Mouse (Mus musculus): ENCODE data around the gene Mgat4b. TPM values are rescaled to one million over a fixed set of nuclear protein-coding genes. Genes with fewer than 3 reads are reported as not detected.

Gene Mgat4b
- polyA plus RNA-seq, 1 experiment from 2014 or later: 17.1 TPM

- ATAC-seq (ENCODE audit: low FRiP score, low read depth): no peak
- Histone ChIP-seq H3K4me2 (replicated peaks) (no peak overlapping the region), H3K4me3 (no peak overlapping the region), H3K4me1 (peaks cover 8% of the 10 kb centered on the region), H3K36me3 (peaks cover 77% of the 10 kb centered on the region), H3K9me3 (no peaks in the 10 kb centered on the region), H3K9ac (no peak overlapping the region), H3K27me3 (no peaks in the 10 kb centered on the region), H3K27ac (no peak overlapping the region)
- 91% methylated on average over 3 of the region's 3 CpGs for WGBS
Observed at GRCm38 (mm10) chr11:50205434-50205833, 5.3 kb upstream of the Mgat4b start.

- 88% methylated on average over 2 of the region's 2 CpGs for WGBS
- peaks cover 10% of the 10 kb centered on the region for H3K4me1 ChIP-seq
- H3K27me3 ChIP-seq: no peaks in the 10 kb centered on the region
- H3K9me3 ChIP-seq: no peaks in the 10 kb centered on the region
- H3K27ac ChIP-seq: no peak overlapping the region
- no peak overlapping the region for H3K4me2 ChIP-seq (replicated peaks)
- no peak overlapping the region for H3K9ac ChIP-seq
- peaks cover 71% of the 10 kb centered on the region for H3K36me3 ChIP-seq
- H3K4me3 ChIP-seq: no peak overlapping the region
- no peak for ATAC-seq (ENCODE audit: low FRiP score, low read depth)
Observed at GRCm38 (mm10) chr11:50206037-50206436, 4.7 kb upstream of the Mgat4b start.

DNA sequence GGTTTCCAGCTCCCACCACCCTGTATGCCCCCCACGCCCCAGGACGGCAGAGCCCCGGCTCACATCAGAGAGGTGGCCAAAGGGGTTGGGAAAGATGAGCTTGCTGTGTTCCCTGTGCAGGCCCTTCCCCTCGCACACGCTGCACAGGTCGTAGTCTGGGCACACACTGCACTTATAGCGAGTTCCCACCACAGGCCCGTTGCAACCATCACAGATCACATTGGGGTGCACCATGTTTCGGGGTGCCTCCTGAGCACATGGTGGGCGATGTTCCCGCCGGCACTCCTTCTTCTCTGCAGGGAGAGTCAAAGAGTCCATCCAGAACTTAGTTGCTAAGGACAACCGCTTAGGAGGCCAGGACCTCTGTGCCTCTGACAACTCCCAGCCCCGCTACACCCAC is 3.3 kb upstream of the Mgat4b start:
- Histone ChIP-seq H3K27me3 (no peaks in the 10 kb centered on the region), H3K9ac (no peak overlapping the region), H3K27ac (no peak overlapping the region), H3K36me3 (peaks cover 58% of the 10 kb centered on the region), H3K4me3 (no peak overlapping the region), H3K4me1 (peaks cover 12% of the 10 kb centered on the region), H3K9me3 (no peaks in the 10 kb centered on the region), H3K4me2 (replicated peaks) (no peak overlapping the region)
- ATAC-seq (ENCODE audit: low FRiP score, low read depth): no peak
- WGBS: 96% methylated on average over 14 of the region's 14 CpGs

- H3K36me3 ChIP-seq: peaks cover 51% of the 10 kb centered on the region
- peaks cover 12% of the 10 kb centered on the region for H3K4me1 ChIP-seq
- no peak overlapping the region for H3K4me3 ChIP-seq
- H3K4me2 ChIP-seq (replicated peaks): 0 out of 2 replicates have a peak overlapping the region, but pooled peaks have one; percentile 7
- H3K9me3 ChIP-seq: no peaks in the 10 kb centered on the region
- ATAC-seq (ENCODE audit: low FRiP score, low read depth): no peak
- no peak overlapping the region for H3K9ac ChIP-seq
- no peak overlapping the region for H3K27ac ChIP-seq
- 91% methylated on average over 5 of the region's 5 CpGs for WGBS
- H3K27me3 ChIP-seq: no peaks in the 10 kb centered on the region
Observed at GRCm38 (mm10) chr11:50208039-50208438, 2.7 kb upstream of the Mgat4b start.

GRCm38 (mm10) chr11:50210101-50210504 is 587 bp upstream of the Mgat4b start:
- H3K9me3 ChIP-seq: no peaks in the 10 kb centered on the region
- under 1% methylated on average over 24 of the region's 24 CpGs for WGBS

GRCm38 (mm10) chr11:50211322-50212059 is 801 bp downstream of the Mgat4b start:
- H3K9ac ChIP-seq: peak overlapping the region; percentile 97
- no peak for ATAC-seq (ENCODE audit: low FRiP score, low read depth)
- peaks cover 18% of the 10 kb centered on the region for H3K36me3 ChIP-seq
- peaks cover 26% of the 10 kb centered on the region for H3K4me1 ChIP-seq
- peak overlapping the region; percentile 86 for H3K4me3 ChIP-seq
- H3K27ac ChIP-seq: no peak overlapping the region
- WGBS: 94% methylated on average over 3 of the region's 3 CpGs
- H3K9me3 ChIP-seq: no peaks in the 10 kb centered on the region
- H3K4me2 ChIP-seq (replicated peaks): peak overlapping the region; percentile 71
- no peaks in the 10 kb centered on the region for H3K27me3 ChIP-seq

More at GRCm38 (mm10) chr11:50210101-50210504, 587 bp upstream of the Mgat4b start:
- H3K27ac ChIP-seq: peak overlapping the region; percentile 96
- peak overlapping the region; percentile 97 for H3K9ac ChIP-seq
- peak; percentile 91 for ATAC-seq (ENCODE audit: low FRiP score, low read depth)
- H3K36me3 ChIP-seq: peaks cover 31% of the 10 kb centered on the region
- no peaks in the 10 kb centered on the region for H3K27me3 ChIP-seq
- peaks cover 12% of the 10 kb centered on the region for H3K4me1 ChIP-seq
- H3K4me3 ChIP-seq: peak overlapping the region; percentile 86
- peak overlapping the region; percentile 71 for H3K4me2 ChIP-seq (replicated peaks)

- 68% methylated on average over 3 of the region's 3 CpGs for WGBS
- H3K36me3 ChIP-seq: peaks cover 10% of the 10 kb centered on the region
- H3K27ac ChIP-seq: no peak overlapping the region
- no peak overlapping the region for H3K4me2 ChIP-seq (replicated peaks)
- H3K27me3 ChIP-seq: no peaks in the 10 kb centered on the region
- no peak overlapping the region for H3K9ac ChIP-seq
- no peak overlapping the region for H3K4me3 ChIP-seq
- H3K9me3 ChIP-seq: no peaks in the 10 kb centered on the region
- ATAC-seq (ENCODE audit: low FRiP score, low read depth): no peak
- peaks cover 31% of the 10 kb centered on the region for H3K4me1 ChIP-seq
Observed at GRCm38 (mm10) chr11:50212060-50212739, 1.5 kb downstream of the Mgat4b start.

- no peak overlapping the region for H3K4me2 ChIP-seq (replicated peaks)
- 63% methylated on average over 11 of the region's 11 CpGs for WGBS
- peaks cover 35% of the 10 kb centered on the region for H3K4me1 ChIP-seq
- no peak overlapping the region for H3K9ac ChIP-seq
- H3K36me3 ChIP-seq: peaks cover 1% of the 10 kb centered on the region
- no peak overlapping the region for H3K4me3 ChIP-seq
- no peaks in the 10 kb centered on the region for H3K9me3 ChIP-seq
- no peaks in the 10 kb centered on the region for H3K27me3 ChIP-seq
- ATAC-seq (ENCODE audit: low FRiP score, low read depth): no peak
- no peak overlapping the region for H3K27ac ChIP-seq
Observed at GRCm38 (mm10) chr11:50212848-50213758, 2.4 kb downstream of the Mgat4b start.

GRCm38 (mm10) chr11:50214631-50215030 is 3.9 kb downstream of the Mgat4b start:
- no peak for ATAC-seq (ENCODE audit: low FRiP score, low read depth)
- WGBS: 88% methylated on average over 6 of the region's 6 CpGs
- no peak overlapping the region for H3K9ac ChIP-seq
- H3K27ac ChIP-seq: no peak overlapping the region
- no peaks in the 10 kb centered on the region for H3K36me3 ChIP-seq
- no peaks in the 10 kb centered on the region for H3K27me3 ChIP-seq
- H3K4me3 ChIP-seq: no peak overlapping the region
- H3K4me2 ChIP-seq (replicated peaks): no peak overlapping the region
- H3K9me3 ChIP-seq: no peaks in the 10 kb centered on the region
- H3K4me1 ChIP-seq: peaks cover 28% of the 10 kb centered on the region

GRCm38 (mm10) chr11:50215633-50216032 is 4.9 kb downstream of the Mgat4b start:
- WGBS: 12% methylated on average over 9 of the region's 9 CpGs
- H3K9me3 ChIP-seq: no peaks in the 10 kb centered on the region
- H3K9ac ChIP-seq: 0 out of 2 replicates have a peak overlapping the region, but pooled peaks have one; percentile 25
- no peaks in the 10 kb centered on the region for H3K36me3 ChIP-seq
- peak overlapping the region; percentile 50 for H3K4me2 ChIP-seq (replicated peaks)
- H3K27ac ChIP-seq: no peak overlapping the region
- 0 out of 2 replicates have a peak overlapping the region, but pooled peaks have one; percentile 5 for H3K4me3 ChIP-seq
- no peak for ATAC-seq (ENCODE audit: low FRiP score, low read depth)
- H3K27me3 ChIP-seq: no peaks in the 10 kb centered on the region
- peaks cover 28% of the 10 kb centered on the region for H3K4me1 ChIP-seq

DNA sequence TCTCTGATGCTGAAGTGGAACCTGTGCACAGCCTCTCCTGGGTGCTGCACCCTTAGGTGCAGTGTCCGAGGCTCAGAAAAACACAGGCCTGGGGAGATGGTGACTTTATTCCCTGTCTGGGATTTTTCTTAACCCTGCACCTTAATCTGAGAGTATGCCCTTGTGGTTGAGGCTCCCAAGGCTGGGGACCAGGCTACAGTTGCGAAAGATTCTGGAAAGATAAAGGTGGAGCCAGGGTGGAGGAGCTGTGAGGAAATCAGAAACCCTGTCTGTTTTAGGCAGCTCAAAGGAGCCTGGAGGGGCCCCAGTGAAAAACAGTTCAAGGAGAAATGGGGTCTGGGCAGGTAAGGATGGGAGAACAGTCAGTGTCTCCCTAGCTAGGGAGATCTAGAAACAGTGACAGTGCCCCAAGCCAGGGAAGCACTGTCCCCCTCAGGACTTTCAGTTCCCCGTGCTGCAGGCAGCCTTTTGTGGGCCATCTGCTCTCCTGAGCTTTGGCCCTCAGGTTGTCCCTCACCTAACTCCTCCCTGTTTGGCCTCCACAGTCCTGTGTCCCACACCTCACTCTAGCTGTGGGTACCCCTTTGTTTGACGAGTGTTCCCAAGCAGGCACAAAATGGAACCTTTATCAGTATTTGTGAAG is 6.2 kb downstream of the Mgat4b start:
- H3K9ac ChIP-seq: no peak overlapping the region
- no peak overlapping the region for H3K4me3 ChIP-seq
- no peaks in the 10 kb centered on the region for H3K9me3 ChIP-seq
- ATAC-seq (ENCODE audit: low FRiP score, low read depth): no peak
- no peak overlapping the region for H3K27ac ChIP-seq
- 62% methylated on average over 4 of the region's 4 CpGs for WGBS
- no peaks in the 10 kb centered on the region for H3K27me3 ChIP-seq
- H3K4me2 ChIP-seq (replicated peaks): no peak overlapping the region
- peaks cover 23% of the 10 kb centered on the region for H3K4me1 ChIP-seq
- no peaks in the 10 kb centered on the region for H3K36me3 ChIP-seq
